9 mouse cellular contexts compared by ENCODE assay signal in the genomic region with DNA sequence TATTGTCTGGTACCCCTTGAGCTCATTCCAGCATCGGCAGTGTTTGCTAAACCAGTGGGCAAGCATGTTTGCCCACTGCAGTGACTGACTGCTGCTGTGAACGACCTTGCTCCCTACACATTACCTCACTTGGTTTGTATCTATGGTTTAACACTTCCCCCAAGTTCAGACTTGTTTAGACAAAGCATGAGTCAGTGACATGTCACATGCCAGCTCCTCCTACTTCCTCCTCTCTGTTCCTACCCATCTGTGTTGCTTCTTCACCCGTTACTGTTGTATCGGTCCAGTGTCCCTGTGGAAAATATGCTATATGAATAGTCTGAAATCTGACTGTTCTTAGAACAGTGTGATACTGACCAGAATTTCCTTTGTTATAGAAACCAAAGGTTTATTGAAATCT. TPM values are rescaled to one million over a fixed set of nuclear protein-coding genes. Genes with fewer than 3 reads are reported as not detected.
DNase-seq lines count a peak whose midpoint lies in the region; ATAC-seq lines count a peak whose summit lies in the region.
"Had no signal": no experiment of that assay in that cellular context is flagged by ENCODE, and none has a peak within 500 bp of the region (broad histone marks: within the 10 kb centered on the region; RNA-seq: fewer than 3 reads in every experiment).

No protein-coding gene starts in this region.

- no peak overlapping the region for H3K4me2 ChIP-seq in lung, embryonic 16.5 days (ENCODE audit: low read depth, low read length)

- H3K27me3 ChIP-seq in lung, embryonic 16.5 days (ENCODE audit: control insufficient read depth, insufficient read depth, low read depth, low read length), result no peaks in the 10 kb centered on the region
- no peaks in the 10 kb centered on the region for H3K27me3 ChIP-seq in hindbrain, embryonic 10.5 days (ENCODE audit: insufficient read depth, poor library complexity, severe bottlenecking)

- H3K36me3 ChIP-seq in lung, embryonic 16.5 days (ENCODE audit: control insufficient read depth, insufficient read depth, low read length), result peaks cover 3% of the 10 kb centered on the region; the same call in 1 of the 2 replicates
- peaks cover 59% of the 10 kb centered on the region for H3K36me3 ChIP-seq in hindbrain, embryonic 10.5 days

- H3K9ac ChIP-seq in lung, embryonic 16.5 days (ENCODE audit: low read length), result no peak overlapping the region

- no peak overlapping the region for H3K4me3 ChIP-seq in lung, embryonic 16.5 days (ENCODE audit: low read length)
- H3K4me3 ChIP-seq in hindbrain, embryonic 10.5 days, result no peak overlapping the region

- H3K27ac ChIP-seq in lung, embryonic 16.5 days (ENCODE audit: low read length), result peak overlapping the region; percentile 21; the same call in 1 of the 2 replicates
- no peak overlapping the region for H3K27ac ChIP-seq in hindbrain, embryonic 10.5 days

- H3K4me1 ChIP-seq in lung, embryonic 16.5 days (replicated peaks; ENCODE audit: control insufficient read depth, insufficient read depth, low read length), result peaks cover 18% of the 10 kb centered on the region
- no peaks in the 10 kb centered on the region for H3K4me1 ChIP-seq in hindbrain, embryonic 10.5 days (replicated peaks)

- ATAC-seq in lung, embryonic 16.5 days (ENCODE audit: low read depth), result peak; percentile 84

- no peaks in the 10 kb centered on the region for H3K9me3 ChIP-seq in lung, embryonic 16.5 days (ENCODE audit: control insufficient read depth, low read length)
- H3K9me3 ChIP-seq in hindbrain, embryonic 10.5 days, result no peaks in the 10 kb centered on the region

- DNase-seq in adrenal gland, adult 2 months, result peak; percentile 40
- no peak for DNase-seq in adrenal gland, postnatal 4 days (ENCODE audit: low spot score in 2 of 2)
- DNase-seq in thymus, postnatal 0 days (ENCODE audit: low spot score), result peak; percentile 7
- no peak for DNase-seq in thymus, postnatal 4 days
- no peak for DNase-seq in hindbrain, embryonic 10.5 days (ENCODE audit: low spot score)
- no peak for DNase-seq in cerebellum, postnatal 25 days
- no peak for DNase-seq in right cerebral cortex, adult 18-20 months
- DNase-seq: retina, postnatal 1 day had no signal

- 10% methylated on average over 4 of the region's 4 CpGs for WGBS in lung, embryonic 16.5 days
- 86% methylated on average over 4 of the region's 4 CpGs for WGBS in hindbrain, embryonic 10.5 days

RNA-seq across cellular contexts. Expression of gene Cab39, which starts 44.8 kb away (rescaled TPM):
- 100 to 1,000 TPM; 124 TPM for total RNA-seq in adrenal gland, adult 2 months (2021)
- polyA plus RNA-seq in adrenal gland, adult 2 months (2012; rRNA removed), result 48.0 and 48.6 TPM in 2 replicates
- total RNA-seq in adrenal gland, postnatal 4 days (2021), result 100 to 1,000 TPM; 110 to 111 TPM
- polyA plus RNA-seq in thymus, postnatal 0 days (2015; fragmentation: Nextera tagmentation; extraction: Ambion mirVana), result 41.1 and 49.2 TPM in 2 replicates
- polyA plus RNA-seq in lung, embryonic 16.5 days (2015; fragmentation: Nextera tagmentation; extraction: Ambion mirVana), result 26.3 TPM in 2 replicates
- 41.7 and 43.1 TPM in 2 replicates for polyA plus RNA-seq in hindbrain, embryonic 10.5 days (2016; fragmentation: Nextera tagmentation; extraction: Ambion mirVana)

RNA-seq across cellular contexts. Expression of gene Itm2c, which starts 56.0 kb away (rescaled TPM):
- total RNA-seq in adrenal gland, adult 2 months (2021), result 100 to 1,000 TPM; 549 to 588 TPM
- 777 and 999 TPM in 2 replicates for polyA plus RNA-seq in adrenal gland, adult 2 months (2012; rRNA removed)
- 100 to 1,000 TPM; 412 to 422 TPM for total RNA-seq in adrenal gland, postnatal 4 days (2021)
- 178 and 184 TPM in 2 replicates for polyA plus RNA-seq in thymus, postnatal 0 days (2015; fragmentation: Nextera tagmentation; extraction: Ambion mirVana)
- polyA plus RNA-seq in lung, embryonic 16.5 days (2015; fragmentation: Nextera tagmentation; extraction: Ambion mirVana), result 210 and 215 TPM in 2 replicates
- 146 and 151 TPM in 2 replicates for polyA plus RNA-seq in hindbrain, embryonic 10.5 days (2016; fragmentation: Nextera tagmentation; extraction: Ambion mirVana)

RNA-seq across cellular contexts. Expression of gene A630001G21Rik, which starts 59.6 kb away (rescaled TPM):
- under 1 TPM; 0.86 to 0.97 TPM for total RNA-seq in adrenal gland, adult 2 months (2021)
- 0.83 and 2.3 TPM in 2 replicates for polyA plus RNA-seq in adrenal gland, adult 2 months (2012; rRNA removed)
- 1 to 10 TPM in 1 of 2 experiments, under 1 TPM in 1; 0.76 to 1.5 TPM for total RNA-seq in adrenal gland, postnatal 4 days (2021)
- 18.0 and 20.3 TPM in 2 replicates for polyA plus RNA-seq in thymus, postnatal 0 days (2015; fragmentation: Nextera tagmentation; extraction: Ambion mirVana)
- polyA plus RNA-seq in lung, embryonic 16.5 days (2015; fragmentation: Nextera tagmentation; extraction: Ambion mirVana), result 1.3 and 1.5 TPM in 2 replicates
- 1.3 and 1.4 TPM in 2 replicates for polyA plus RNA-seq in hindbrain, embryonic 10.5 days (2016; fragmentation: Nextera tagmentation; extraction: Ambion mirVana)

Comparison
In these comparisons a context has a peak if more than half of its experiments do, and no peak if none do; other contexts are left out.
1. DNase-seq: peak in adrenal gland, adult 2 months (single experiment) and thymus, postnatal 0 days (single experiment); none in adrenal gland, postnatal 4 days (0 of 2), thymus, postnatal 4 days (single experiment), hindbrain, embryonic 10.5 days (single experiment), cerebellum, postnatal 25 days (0 of 2) and right cerebral cortex, adult 18-20 months (single experiment).